Mouse (Mus musculus): ENCODE measurements around the gene Cxcl13.

DNA sequence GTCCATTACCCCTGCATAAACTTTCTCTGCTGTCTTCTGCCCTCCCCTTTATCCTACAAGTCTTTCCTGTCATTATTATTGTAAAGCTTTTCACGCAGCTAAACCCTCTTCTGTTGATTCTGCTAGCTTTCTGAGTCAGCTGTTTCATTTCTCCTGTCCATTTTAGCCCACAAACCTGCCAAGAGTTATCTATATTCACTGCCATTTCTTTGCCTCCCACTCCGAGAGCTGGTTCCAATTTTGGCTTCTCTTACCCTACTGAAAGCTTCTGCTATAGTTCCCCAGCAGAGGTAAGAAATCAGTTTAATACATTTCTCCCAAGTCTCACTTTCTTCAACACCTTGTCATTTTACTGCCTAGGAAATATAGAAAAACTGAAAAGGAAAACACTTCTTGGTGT, 19.6 kb upstream of the Cxcl13 start:
- TF ChIP-seq CTCF (IDR thresholded peaks at IDR 0.05; ENCODE audit: low read depth) (no peak), EP300 (IDR thresholded peaks at IDR 0.05; ENCODE audit: low read depth) (no peak)
